Mouse (Mus musculus) embryo, embryonic 10 days (tissue): ENCODE data around the gene Rbms3.
A peak's percentile ranks its signal among the peaks of the same experiment; 100 is the strongest.

ENCODE experiments used
- DNase-seq: peaks from one replicate; pipeline ENCODE4 v3.0.0-alpha.2; 2015; ENCODE audit warnings: low spot score

Rbms3 gene

DNA sequence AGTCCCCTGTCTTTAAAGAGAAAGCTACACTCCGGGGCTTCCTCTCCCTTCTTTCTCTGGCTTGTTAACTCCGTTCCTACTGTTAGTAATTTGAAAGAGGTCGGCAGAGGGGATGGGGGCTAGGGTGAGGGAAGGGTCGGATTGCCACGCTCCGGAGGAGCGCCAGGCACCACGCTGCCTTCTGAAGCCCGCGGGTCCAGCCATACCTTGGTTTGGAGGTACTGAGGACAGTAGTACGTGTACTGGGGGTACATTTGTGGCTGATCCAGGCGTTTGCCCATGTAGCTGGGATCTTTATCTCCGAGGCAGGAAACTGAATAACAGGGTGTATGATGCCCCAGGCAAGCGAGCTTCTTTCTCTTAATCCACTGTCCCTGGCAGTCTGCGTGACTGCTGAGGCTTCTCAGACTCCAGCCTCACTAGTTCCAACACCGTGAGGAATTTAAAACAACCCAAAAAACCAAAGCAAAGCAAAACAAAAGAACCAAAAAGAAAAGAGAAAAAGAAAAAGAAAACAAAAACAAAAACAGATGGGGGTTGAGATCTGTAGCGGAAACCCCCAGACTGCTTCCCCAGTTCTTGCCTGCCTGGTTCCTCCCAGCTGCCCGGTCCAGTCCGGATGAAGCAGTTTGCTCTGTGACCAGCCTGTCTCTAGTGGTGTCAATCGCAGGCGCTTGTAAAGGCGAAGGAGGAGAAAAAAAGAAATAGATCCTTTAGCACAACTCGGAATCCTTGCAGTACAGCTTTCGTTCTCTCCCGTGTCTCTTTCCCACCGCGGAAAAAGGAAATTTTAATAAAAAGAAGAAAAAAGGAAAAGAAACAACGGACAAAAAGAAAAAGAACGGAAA, 378.0 kb downstream of the Rbms3 start:
- peak; percentile 57 for DNase-seq

DNA sequence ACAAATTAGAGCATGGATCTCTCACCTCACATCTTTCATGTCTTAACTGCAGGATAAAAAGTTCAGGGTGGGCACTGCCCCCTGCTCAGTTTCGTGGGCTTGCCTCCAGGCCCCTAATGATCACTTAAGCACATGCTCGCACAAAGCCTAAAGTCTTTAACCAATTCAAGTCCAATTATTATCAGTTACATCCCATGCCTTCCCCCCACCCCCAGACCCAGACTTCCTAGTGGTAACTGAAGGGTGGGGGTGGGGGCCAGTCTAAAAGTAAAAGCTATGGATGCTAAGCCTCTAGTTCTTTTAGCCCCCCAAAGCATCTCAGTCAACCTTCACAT, 378.9 kb downstream of the Rbms3 start:
- no peak for DNase-seq

DNA sequence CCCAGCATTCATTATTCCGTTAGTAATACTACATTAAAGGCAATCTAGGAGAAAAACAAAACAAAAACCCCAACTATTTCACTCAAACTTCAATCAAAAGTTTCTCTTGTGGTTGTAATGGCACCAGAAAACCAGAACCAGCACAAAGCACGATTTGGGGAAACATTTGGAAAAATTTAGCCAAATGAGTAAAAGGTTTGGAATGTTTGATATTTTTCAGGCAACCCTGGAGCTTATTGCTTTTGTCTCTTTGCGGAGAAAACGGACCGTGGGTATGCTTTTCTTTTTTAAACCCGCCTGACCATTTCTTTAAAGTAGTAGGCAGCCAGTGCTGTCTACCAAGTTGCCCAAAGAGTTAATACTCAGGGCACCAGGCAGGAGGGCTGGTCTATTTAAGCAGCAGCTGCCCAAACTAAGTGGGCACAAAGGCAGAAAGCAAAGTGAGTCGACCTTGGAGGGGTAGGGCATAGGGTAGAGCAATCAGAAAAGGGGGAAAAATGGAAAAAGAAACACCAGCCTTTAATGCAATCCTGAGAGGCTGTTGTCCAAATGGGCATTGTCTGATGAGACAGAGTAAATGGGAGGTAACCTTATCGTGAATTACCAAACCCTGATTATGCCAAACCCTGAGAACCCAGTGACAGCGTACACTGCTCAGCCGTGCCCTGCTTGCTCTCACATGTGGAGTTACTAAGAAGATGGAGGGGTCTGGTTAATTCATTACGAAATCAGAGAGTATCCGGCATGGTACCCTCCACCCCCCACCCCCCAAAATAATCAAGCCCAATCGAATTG, 379.5 kb downstream of the Rbms3 start:
- no peak for DNase-seq

DNA sequence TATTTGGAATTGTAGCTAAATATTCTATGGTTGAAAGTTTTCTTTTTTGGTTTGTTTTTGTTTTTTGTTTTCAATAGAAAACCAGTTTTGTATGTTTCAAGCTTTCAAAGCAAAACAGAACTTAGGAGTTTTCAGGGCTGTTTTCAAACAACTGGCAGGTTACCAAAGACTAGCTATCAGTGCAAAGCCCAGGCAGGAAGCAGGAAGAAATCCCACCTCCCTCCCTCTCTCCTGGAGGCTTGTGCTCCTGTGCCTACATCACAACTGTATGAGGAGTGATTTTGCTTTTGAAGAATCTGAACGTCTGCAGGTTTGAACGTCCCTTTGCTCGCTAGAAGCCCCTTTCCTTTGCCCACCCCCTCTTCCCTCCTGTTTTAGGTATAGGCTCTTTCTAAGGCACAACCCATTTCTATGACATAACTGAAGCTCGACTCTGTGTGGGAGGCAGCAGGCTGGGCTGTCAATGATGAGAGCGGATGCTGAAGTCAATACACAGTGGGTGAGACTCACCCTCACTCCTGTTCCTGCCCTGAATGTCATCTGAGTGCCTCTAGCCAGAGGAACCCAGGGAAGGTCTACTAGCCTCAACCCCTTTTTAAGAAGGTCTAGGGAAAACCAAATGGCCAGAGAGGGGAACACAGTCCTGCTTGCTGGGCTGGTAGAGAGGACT, 382.3 kb downstream of the Rbms3 start:
- no peak for DNase-seq

DNA sequence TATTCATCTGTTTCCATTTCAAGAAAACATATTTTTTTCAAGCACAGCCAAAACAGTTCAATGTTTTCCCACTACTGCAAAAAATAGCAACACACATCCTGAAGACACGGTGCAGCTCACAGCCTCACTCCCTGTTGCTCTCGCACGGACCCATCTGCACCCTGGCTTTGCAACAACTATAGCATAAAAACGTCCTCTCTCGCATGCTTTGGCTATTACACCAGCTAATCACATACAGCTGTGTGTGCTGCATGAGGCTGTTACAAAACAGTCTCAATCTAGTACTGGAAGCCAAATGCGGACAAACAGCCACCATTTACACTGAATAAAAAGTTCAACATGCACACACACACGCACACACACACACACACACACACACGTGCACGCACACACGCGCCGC, 383.5 kb downstream of the Rbms3 start:
- DNase-seq = peak; percentile 65

DNA sequence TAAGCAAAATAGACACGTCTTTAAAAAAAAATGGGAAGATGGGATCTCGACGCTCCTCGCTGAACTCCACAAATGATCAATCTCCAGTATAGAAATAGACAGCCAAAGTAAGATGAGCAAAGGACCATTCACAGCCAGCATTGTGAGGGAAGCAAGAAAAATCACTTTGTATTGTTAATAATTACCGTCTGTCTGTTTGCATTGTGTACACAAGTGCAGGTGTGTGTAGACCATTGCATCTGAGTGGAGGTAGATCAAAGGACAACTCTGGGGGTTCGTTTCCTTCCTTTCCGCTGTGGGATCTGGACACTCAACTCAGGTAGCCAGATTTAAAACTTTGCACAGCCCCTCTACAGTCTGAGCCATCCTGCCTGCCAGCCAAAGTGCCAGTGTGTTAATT, 386.3 kb downstream of the Rbms3 start:
- no peak for DNase-seq

DNA sequence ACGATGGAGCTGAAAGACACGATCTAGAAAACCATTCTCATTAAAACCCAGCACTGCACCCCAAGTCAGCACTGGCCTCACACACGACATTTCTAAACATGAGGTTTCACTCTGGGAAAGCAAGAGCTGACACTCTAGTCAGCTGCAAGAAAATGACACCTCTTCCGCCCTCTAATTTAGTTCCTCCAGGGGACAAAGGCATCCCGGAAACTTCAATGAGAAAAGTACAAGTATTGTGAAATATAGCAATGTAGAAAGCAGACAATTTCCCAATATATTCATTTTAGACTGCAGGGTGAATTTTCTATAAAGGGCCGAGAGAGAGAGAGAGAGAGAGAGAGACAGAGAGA, 395.0 kb downstream of the Rbms3 start:
- no peak for DNase-seq

DNA sequence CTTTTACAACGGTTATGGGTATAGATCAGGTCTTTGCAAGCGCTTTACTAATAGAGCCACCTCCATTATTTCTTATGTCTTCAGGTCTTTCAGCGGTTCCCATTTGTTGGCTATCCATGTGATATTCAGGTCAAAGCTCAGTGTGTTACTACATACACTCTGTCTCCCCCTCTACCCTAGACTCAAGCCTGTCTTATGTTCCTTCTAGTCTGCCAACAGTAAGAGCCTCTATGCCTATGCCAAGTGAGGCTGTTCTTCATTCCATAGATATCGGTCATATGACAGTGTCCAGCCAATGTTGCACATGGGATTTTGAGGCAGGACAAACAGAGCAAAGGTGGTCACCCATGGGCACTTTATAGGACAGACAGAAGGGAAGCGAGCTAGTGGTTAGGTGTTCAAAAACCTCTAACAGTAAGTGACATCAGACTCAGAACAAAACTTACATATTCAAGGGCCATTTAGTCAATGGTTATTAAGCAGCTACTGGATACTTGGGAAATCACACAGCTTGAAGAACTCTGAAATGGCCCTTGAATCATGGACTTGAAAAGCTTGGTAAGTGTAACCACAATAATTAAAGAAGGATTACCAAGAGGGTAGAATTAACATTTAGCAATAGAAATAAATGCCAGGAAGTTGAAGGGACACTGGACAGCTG, 395.5 kb downstream of the Rbms3 start:
- no peak for DNase-seq

DNA sequence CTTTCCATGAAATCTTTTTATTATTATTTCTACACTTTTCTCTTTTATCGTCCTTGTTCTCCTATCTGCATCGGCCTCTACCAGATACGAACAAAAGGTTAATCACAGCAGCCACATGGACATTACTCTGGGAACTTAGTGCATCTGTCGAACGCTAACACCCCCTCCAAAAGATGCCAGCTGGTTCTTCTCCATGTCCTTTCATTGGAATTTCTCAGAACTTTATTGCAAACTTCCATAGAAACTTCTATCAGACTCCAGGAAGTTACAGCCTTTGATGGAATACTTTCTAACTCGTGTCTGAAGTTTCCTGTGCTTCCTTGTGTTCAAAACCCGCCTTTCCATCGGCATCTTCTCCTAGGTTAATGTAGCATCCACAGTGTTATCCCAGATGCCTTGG, 407.0 kb downstream of the Rbms3 start:
- DNase-seq = no peak

DNA sequence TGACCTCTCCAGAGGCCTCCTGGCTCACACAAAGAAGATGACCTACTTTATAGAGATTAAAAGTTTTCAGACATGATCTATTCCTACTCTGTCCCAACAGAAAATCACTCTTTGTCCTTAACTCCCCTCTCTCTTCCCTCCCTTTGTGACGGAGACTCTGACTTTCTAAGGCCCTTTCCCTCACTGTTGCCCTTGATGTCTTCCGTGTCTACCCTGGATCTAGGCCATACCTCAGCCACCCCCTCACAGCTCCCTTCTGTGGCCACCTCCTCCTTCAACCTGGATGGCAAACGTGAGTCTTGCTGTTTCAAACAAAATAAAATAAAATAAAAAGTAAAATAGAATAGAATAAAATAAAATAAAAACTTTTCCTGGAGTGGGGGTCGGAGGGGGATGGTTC, 408.2 kb downstream of the Rbms3 start:
- DNase-seq = no peak

DNA sequence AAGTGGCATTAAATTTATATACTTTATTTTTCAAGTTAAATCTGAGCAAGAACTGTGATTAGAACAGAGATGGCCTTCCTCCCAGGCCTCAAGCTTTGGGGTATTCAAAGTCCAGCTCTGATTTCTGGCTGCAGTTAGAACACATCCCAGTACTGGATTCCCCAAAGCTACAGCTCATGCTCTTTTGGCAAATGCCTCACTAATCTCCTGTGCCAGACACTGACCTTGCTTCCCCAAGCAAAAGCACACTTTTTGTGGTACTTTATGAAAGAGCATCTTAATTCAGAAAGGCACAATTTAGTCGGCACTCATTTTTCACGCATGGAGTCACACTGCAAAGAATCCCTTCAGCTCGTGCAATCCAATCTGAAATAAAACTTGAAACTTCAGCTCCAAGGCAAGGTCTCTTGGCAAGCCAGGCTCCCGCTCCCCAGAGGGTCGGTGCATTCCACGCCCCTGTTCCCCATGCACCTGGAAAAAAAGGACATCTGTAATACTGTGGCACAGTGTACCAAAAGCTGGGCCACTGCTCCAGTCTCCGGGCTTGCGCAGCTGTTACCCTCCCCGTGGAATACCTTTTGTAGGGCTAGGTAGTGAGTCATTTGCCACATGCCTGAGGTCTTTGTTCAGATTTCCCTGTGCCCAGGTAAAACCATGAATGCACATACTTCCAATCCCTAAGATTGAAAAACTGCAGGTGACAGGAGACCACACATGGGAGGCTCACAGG, 413.5 kb downstream of the Rbms3 start:
- no peak for DNase-seq

DNA sequence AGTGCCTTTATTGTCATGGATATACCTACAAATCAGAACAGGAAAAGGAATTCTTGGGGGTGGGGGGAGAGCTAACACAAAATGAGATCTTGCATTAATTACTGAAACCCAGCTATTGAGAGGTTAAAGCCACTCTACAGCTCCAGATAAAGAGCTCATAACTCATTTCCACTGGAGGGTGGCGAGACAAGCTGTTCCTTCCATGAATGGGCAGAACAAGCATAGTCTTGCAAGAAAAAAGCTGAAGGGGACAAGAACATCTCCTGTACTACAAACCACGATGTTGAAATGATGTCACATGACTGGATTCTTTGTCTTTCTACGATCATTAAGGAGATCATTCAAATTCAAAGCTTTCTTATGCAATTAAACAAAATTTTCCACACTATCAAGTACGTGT, 417.7 kb downstream of the Rbms3 start:
- DNase-seq = no peak

DNA sequence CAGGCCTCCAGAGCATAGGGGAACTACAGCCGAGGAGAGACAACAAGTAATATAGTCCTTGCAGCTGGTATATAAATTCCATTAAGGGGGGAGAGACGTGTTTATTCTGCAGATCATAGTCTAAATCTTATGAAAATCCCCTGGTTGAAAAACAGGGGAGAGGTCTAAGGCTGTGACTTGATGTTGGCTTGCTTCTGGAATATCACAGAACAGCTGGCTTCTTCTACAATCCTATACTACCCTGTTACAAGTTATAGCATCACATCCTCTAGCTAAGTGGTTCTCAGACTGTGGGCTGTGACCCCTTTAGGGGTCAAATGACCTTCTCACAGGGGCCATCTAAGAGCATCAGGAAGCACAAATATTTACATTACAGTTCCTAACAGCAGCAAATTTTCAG, 419.4 kb downstream of the Rbms3 start:
- no peak for DNase-seq

DNA sequence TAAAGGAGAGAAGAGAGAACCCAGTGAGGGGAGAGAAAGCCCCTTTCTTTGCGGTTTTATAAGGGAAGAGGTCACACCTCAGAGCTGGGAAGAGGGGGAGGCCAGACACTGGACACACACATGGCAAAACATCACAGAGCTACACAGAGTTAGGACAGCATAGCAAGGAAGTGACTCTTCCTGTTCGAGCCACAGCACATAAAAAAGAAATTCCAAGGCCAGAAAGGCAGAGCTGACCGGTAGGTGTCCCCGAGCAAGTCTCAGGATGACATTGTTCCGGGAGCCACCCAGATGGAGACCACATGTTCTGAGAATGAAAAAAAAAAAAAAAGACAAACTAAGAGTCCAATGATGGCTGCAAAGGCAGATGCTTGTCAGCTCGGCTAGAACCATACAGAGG, 424.3 kb downstream of the Rbms3 start:
- DNase-seq = peak; percentile 41

DNA sequence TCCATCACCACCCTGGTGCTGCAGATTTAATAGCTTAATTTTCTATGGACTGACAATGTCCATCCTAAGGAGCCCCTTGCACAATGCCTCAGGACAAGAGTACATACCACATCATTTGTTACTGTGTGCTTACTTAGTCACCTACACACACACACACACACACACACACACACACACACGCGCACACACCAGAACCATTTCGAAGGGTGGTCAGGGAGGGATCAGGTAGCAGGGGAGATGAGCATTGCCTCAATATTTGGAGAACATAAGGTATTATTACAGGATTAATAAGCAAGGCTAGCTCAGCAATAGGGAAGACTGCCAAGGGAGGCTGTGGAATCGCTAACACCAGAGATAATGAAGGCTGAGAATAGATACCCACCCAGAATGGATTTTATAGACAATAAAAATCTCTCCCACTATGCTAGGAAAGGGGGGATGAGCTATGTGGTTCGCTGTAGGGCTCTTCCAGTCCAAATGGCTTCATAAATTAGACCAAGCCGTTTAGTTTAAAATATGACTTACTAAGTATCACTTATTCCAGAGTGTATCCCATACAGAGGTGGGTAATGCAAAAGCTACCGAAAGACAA, 429.6 kb downstream of the Rbms3 start:
- no peak for DNase-seq

DNA sequence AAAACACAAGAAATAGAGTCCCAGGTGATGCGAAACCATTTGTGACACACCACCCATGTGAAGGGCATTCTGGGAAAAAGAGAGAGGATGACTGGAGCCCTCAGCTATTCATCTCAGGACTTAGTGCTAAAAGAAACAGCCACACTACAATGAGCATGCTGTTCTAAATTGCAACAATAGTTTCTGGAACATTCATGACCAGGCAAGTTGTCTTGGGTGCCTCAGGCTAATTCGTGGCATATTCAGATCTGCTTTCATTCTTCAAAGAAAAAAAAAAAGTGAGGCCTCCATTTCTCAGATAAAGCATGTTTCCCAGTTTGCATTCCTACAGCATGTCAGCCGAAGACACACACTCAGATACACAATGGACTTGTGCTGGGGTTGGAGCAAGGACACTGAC, 432.2 kb downstream of the Rbms3 start:
- no peak for DNase-seq

DNA sequence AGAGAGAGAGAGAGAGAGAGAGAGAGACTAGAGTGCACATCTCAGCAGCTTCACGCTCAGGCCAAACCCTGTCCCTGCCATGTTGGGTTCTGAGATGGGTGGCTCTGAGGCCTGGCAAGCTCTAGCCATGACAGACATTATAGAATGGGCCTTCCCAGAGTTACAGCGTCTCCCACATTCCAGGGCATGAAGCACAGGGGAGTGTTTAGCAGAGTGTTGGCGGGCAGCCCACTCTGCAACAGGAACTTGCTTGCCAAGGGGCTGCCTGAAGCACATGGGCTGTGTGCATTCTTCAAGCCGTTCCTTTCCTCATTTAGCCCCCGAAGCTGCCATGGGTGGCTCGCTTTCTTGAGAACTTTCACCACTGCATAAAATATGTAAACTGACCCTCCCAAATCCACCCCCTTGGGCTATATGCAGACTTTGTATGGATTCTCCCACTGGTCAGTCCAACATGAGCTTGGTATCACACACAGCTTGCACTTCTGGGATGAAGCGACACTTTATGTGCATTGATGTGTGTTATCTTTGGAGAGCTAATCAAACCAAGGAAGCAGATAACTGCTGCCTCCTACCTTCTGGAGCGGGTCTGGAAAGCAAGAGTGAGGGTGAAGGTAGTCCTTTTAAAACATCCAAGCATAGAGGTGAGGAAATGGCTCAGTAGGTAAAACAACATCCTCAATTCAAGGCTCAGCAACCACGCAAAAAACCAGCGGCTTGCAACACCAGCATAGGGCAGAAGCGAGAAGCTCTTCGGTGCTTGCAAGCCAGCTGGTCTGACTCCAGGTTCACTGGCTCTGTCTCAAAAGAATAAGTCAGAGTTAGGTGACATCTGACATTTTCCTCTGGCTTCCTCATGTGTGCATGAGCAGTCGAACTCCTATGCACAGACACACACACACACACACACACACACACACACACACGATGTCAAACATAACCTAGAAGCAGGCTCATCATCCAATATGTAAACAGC, 436.9 kb downstream of the Rbms3 start:
- no peak for DNase-seq

DNA sequence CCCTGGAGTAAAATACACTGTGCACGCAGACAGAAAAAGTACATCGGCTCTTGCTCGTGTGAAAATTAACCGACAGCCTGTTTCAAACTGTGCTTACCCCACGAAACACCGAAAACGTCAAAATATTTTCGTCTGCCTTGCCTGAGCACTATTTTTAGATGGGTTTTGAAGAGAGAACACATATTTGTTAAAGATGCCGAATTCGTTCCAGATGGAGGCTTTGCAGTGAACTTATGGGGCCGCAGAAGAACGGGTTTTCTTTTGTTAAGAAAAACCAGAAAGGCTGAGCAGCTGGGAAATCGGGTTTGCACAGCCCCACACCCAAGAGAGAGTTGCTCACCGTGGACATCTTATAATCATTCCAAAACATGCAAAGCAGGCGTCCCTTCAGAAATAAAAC, 437.6 kb downstream of the Rbms3 start:
- no peak for DNase-seq

DNA sequence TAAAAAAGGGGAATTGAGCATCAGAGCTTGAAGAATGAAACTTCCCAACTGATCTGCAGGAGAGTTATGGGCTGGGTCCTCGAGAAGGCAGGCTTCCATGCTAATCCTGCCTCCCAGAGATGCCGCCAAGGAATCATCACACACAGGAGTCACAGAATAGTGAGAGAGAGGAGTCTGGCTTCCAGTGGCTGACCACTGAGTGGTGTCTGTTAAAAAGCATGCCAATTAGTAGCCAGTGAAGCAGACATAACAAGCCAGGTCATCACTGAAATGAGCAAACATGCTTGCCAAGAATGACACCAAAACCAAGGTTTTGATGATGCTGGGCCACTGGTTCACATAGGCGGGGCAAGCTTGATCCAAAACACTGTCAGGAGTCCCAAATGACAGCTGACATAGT, 441.3 kb downstream of the Rbms3 start:
- DNase-seq = no peak
